Comparison of ENCODE assay signal across 14 mouse cellular contexts in genomic region chr2:33037429-33037828, GRCm38 (mm10). TPM values are rescaled to one million over a fixed set of nuclear protein-coding genes. Genes with fewer than 3 reads are reported as not detected.
A peak's percentile ranks its signal among the peaks of the same experiment; 100 is the strongest.
DNase-seq lines count a peak whose midpoint lies in the region; ATAC-seq and TF ChIP-seq lines count a peak whose summit lies in the region.
"Had no signal": no experiment of that assay in that cellular context is flagged by ENCODE, and none has a peak within 500 bp of the region (broad histone marks: within the 10 kb centered on the region; RNA-seq: fewer than 3 reads in every experiment).

No protein-coding gene starts in this region.

- no peaks in the 10 kb centered on the region for H3K4me1 ChIP-seq in forebrain, postnatal 0 days (ENCODE audit: insufficient read depth)
- H3K4me1 ChIP-seq in forebrain, embryonic 13.5 days: peaks cover 8% of the 10 kb centered on the region; the same call in 1 of the 2 replicates
- peaks cover 5% of the 10 kb centered on the region; the same call in 1 of the 2 replicates for H3K4me1 ChIP-seq in heart, embryonic 11.5 days (ENCODE audit: control insufficient read depth, insufficient read depth, low read length)

- H3K27me3 ChIP-seq in forebrain, postnatal 0 days (ENCODE audit: insufficient read depth, low read length): no peaks in the 10 kb centered on the region
- no peaks in the 10 kb centered on the region for H3K27me3 ChIP-seq in forebrain, embryonic 13.5 days
- no peaks in the 10 kb centered on the region for H3K27me3 ChIP-seq in heart, embryonic 11.5 days (ENCODE audit: control insufficient read depth, insufficient read depth, low read length)

- H3K36me3 ChIP-seq in forebrain, postnatal 0 days (ENCODE audit: insufficient read depth): no peaks in the 10 kb centered on the region
- no peaks in the 10 kb centered on the region for H3K36me3 ChIP-seq in forebrain, embryonic 13.5 days (ENCODE audit: poor library complexity, severe bottlenecking)
- no peaks in the 10 kb centered on the region for H3K36me3 ChIP-seq in heart, embryonic 11.5 days (ENCODE audit: control insufficient read depth, insufficient read depth, low read length)

- no peak for TF ChIP-seq CTCF in forebrain, postnatal 0 days (IDR thresholded peaks at IDR 0.05; ENCODE audit: low read depth)

- peak; percentile 47 for ATAC-seq in forebrain, postnatal 0 days
- ATAC-seq in forebrain, embryonic 13.5 days: no peak; the same call in 1 of the 2 replicates
- ATAC-seq in heart, embryonic 11.5 days (replicated peaks; ENCODE audit: insufficient number of reproducible peaks, low FRiP score, low TSS enrichment): no peak

- 31% methylated on average over 1 of the region's 1 CpGs for WGBS in forebrain, postnatal 0 days
- 45% methylated on average over 1 of the region's 1 CpGs for WGBS in forebrain, embryonic 13.5 days
- 59% methylated on average over 1 of the region's 1 CpGs for WGBS in heart, embryonic 11.5 days (ENCODE audit: insufficient replicate concordance)

- no peak overlapping the region for H3K9ac ChIP-seq in forebrain, postnatal 0 days
- no peak overlapping the region for H3K9ac ChIP-seq in forebrain, embryonic 13.5 days
- H3K9ac ChIP-seq in heart, embryonic 11.5 days (ENCODE audit: low read depth, low read length): no peak overlapping the region
- H3K9ac ChIP-seq: liver, embryonic 14.5 days had no signal

- peak; percentile 57 for DNase-seq in forebrain, postnatal 0 days
- peak; percentile 15 for DNase-seq in NIH3T3 (ENCODE audit: low read depth)
- DNase-seq in layer of hippocampus, adult 8-10 months (ENCODE audit: low spot score in 2 of 2): peak; percentile 67 to 76
- peak; percentile 78 for DNase-seq in left cerebral cortex, postnatal 4 days
- no peak for DNase-seq in heart, postnatal 14 days
- no peak for DNase-seq in cerebellum, adult 18-20 months
- DNase-seq: adrenal gland, postnatal 10 days; cerebellum, adult 9-11 months; gastrocnemius, postnatal 25 days; heart, postnatal 36 days; kidney, postnatal 14 days had no signal

- no peak overlapping the region for H3K4me3 ChIP-seq in forebrain, postnatal 0 days (ENCODE audit: low read depth, low read length)
- no peak overlapping the region for H3K4me3 ChIP-seq in forebrain, embryonic 13.5 days
- no peak overlapping the region for H3K4me3 ChIP-seq in heart, embryonic 11.5 days (ENCODE audit: low read depth, low read length)

- no peak overlapping the region for H3K4me2 ChIP-seq in forebrain, postnatal 0 days (ENCODE audit: low read depth)
- H3K4me2 ChIP-seq in forebrain, embryonic 13.5 days: no peak overlapping the region
- no peak overlapping the region for H3K4me2 ChIP-seq in heart, embryonic 11.5 days

- H3K9me3 ChIP-seq in forebrain, postnatal 0 days (ENCODE audit: low read length): no peaks in the 10 kb centered on the region
- H3K9me3 ChIP-seq in forebrain, embryonic 13.5 days (replicated peaks): no peaks in the 10 kb centered on the region
- H3K9me3 ChIP-seq in heart, embryonic 11.5 days (replicated peaks; ENCODE audit: control insufficient read depth, low read length): no peaks in the 10 kb centered on the region

- no peak overlapping the region for H3K27ac ChIP-seq in forebrain, postnatal 0 days (ENCODE audit: low read depth, low read length)
- H3K27ac ChIP-seq in forebrain, embryonic 13.5 days: no peak overlapping the region
- no peak overlapping the region for H3K27ac ChIP-seq in heart, embryonic 11.5 days (ENCODE audit: low read depth, low read length)
- H3K27ac ChIP-seq: liver, embryonic 14.5 days had no signal

- intact Hi-C loops in left cerebral cortex, postnatal 4 days (cut with DNase I): no loop called here
- intact Hi-C loops in heart, postnatal 14 days (cut with DNase I): no loop called here

RNA-seq across cellular contexts. Expression of gene Slc2a8, which starts 55.5 kb away (rescaled TPM):
- 18.9 and 26.9 TPM in 2 replicates for total RNA-seq in forebrain, postnatal 0 days (2014; rRNA removed)
- 22.8 and 24.6 TPM in 2 replicates for polyA plus RNA-seq in forebrain, postnatal 0 days (2015; fragmentation: Nextera tagmentation; extraction: Ambion mirVana)
- 15.4 and 18.3 TPM in 2 replicates for polyA plus RNA-seq in forebrain, embryonic 13.5 days (2015; fragmentation: Nextera tagmentation; extraction: Ambion mirVana)
- total RNA-seq in layer of hippocampus, adult 8-10 months (2022): 10 to 100 TPM; 19.7 to 23.1 (median 21.8) TPM
- total RNA-seq in left cerebral cortex, postnatal 4 days (2021): 10 to 100 TPM; 17.1 to 20.3 TPM
- 12.1 and 13.2 TPM in 2 replicates for polyA plus RNA-seq in heart, embryonic 11.5 days (2014; fragmentation: Nextera tagmentation; extraction: Ambion mirVana)
- total RNA-seq in heart, postnatal 14 days (2021): 10 to 100 TPM; 12.9 to 16.3 TPM

Comparison
In these comparisons a context has a peak if more than half of its experiments do, and no peak if none do; other contexts are left out.
1. DNase-seq: peak in forebrain, postnatal 0 days (single experiment), NIH3T3 (single experiment), layer of hippocampus, adult 8-10 months (2 of 2) and left cerebral cortex, postnatal 4 days (single experiment); none in heart, postnatal 14 days (0 of 2) and cerebellum, adult 18-20 months (0 of 2).